Mouse (Mus musculus): ENCODE measurements at regions not wholly inside any gene's neighbourhood (a gene's known extent, or its start where the extent isn't known, plus 50 kb on each side); places are given as distances from the start of the nearest gene placed in this dataset.

GRCm38 (mm10) chr15:97620261-97620660 is 85.4 kb downstream of the Rpap3 start:
- in situ Hi-C loops (cut with MboI, MseI) = no loop called here

GRCm38 (mm10) chr15:97619764-97620163 is 85.9 kb downstream of the Rpap3 start:
- in situ Hi-C loops (cut with MboI, MseI) = no loop called here

GRCm38 (mm10) chr15:97612325-97612724 is 93.3 kb downstream of the Rpap3 start:
- in situ Hi-C loops (cut with MboI, MseI) = no loop called here

GRCm38 (mm10) chr15:97610767-97611166 is 94.9 kb downstream of the Rpap3 start:
- in situ Hi-C loops (cut with MboI, MseI) = no loop called here

GRCm38 (mm10) chr15:97609496-97609895 is 96.1 kb downstream of the Rpap3 start:
- in situ Hi-C loops (cut with MboI, MseI) = no loop called here

- in situ Hi-C loops (cut with MboI, MseI) = no loop called here
Measured at GRCm38 (mm10) chr15:97608651-97609050, 97.0 kb downstream of the Rpap3 start.

- in situ Hi-C loops (cut with MboI, MseI) = no loop called here
Measured at GRCm38 (mm10) chr15:97607617-97608206, 97.9 kb downstream of the Rpap3 start.

- in situ Hi-C loops (cut with MboI, MseI) = no loop called here
Measured at GRCm38 (mm10) chr15:97606630-97607381, 98.8 kb downstream of the Rpap3 start.

GRCm38 (mm10) chr15:97606232-97606629 is 99.4 kb downstream of the Rpap3 start:
- in situ Hi-C loops (cut with MboI, MseI) = no loop called here

- in situ Hi-C loops (cut with MboI, MseI) = no loop called here
Measured at GRCm38 (mm10) chr15:97605791-97606190, 99.8 kb downstream of the Rpap3 start.

GRCm38 (mm10) chr15:97603492-97603891 is 102.1 kb downstream of the Rpap3 start:
- in situ Hi-C loops (cut with MboI, MseI) = no loop called here

- in situ Hi-C loops (cut with MboI, MseI) = no loop called here
Measured at GRCm38 (mm10) chr15:97598270-97598669, 107.4 kb downstream of the Rpap3 start.

- in situ Hi-C loops (cut with MboI, MseI) = no loop called here
Measured at GRCm38 (mm10) chr15:97596514-97597081, 109.0 kb downstream of the Rpap3 start.

GRCm38 (mm10) chr15:97595284-97595796 is 110.3 kb downstream of the Rpap3 start:
- in situ Hi-C loops (cut with MboI, MseI) = no loop called here

- in situ Hi-C loops (cut with MboI, MseI) = no loop called here
Measured at GRCm38 (mm10) chr15:97593781-97594600, 111.6 kb downstream of the Rpap3 start.

GRCm38 (mm10) chr15:97592786-97593185 is 112.8 kb downstream of the Rpap3 start:
- in situ Hi-C loops (cut with MboI, MseI) = no loop called here

- in situ Hi-C loops (cut with MboI, MseI) = no loop called here
Measured at GRCm38 (mm10) chr15:97591406-97591805, 114.2 kb downstream of the Rpap3 start.

GRCm38 (mm10) chr15:97590732-97591292 is 114.8 kb downstream of the Rpap3 start:
- in situ Hi-C loops (cut with MboI, MseI) = no loop called here

- in situ Hi-C loops (cut with MboI, MseI) = no loop called here
Measured at GRCm38 (mm10) chr15:97587571-97588205, 117.9 kb downstream of the Rpap3 start.

GRCm38 (mm10) chr15:97581724-97582154 is 123.9 kb downstream of the Rpap3 start:
- in situ Hi-C loops (cut with MboI, MseI) = loop anchor here (5.0 kb wide), 1 partner anchor 344 kb away; no protein-coding TSS in a partner anchor

- in situ Hi-C loops (cut with MboI, MseI) = loop anchor here (5.0 kb wide), 1 partner anchor 343 kb away; no protein-coding TSS in a partner anchor
Measured at GRCm38 (mm10) chr15:97580726-97581125, 124.9 kb downstream of the Rpap3 start.

All from T-helper 1 cell (primary cell).